Mouse (Mus musculus) activated CD4-positive, CD25-positive, alpha-beta regulatory T cell, adult 4 months (primary cell): ENCODE measurements around the gene Fndc4. TPM values are rescaled to one million over a fixed set of nuclear protein-coding genes. Genes with fewer than 3 reads are reported as not detected.
A peak's percentile ranks its signal among the peaks of the same experiment; 100 is the strongest.

Source experiments
- ATAC-seq: one replicate; pipeline ENCODE4 v1.8.0; 2017
- polyA plus RNA-seq, 2 experiments: library from polyadenylated mRNA; unstranded; fragments of 100-300 nt; shearing (Covaris generic); gene quantifications; one replicate each; pipeline ENCODE4 v1.2.1; 2017

The Fndc4 gene
- polyA plus RNA-seq, 2 experiments from 2014 or later = not detected

DNA sequence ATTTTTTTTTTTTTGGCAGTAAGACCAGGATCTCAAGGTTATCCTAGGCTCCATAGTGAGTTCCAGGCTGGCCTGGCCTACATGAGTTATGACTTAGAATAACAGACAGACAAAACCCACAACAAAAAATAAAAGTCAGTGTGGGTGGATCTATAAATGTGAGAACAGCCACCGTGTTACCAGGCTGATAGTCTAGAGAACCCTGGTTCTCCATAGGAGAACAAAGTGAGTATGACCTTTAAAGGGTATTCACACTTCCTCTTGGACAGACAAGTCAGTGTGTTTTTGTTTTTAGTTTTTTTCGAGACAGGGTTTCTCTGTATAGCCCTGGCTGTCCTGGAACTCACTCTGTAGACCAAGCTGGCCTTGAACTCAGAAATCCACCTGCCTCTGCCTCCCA, 39.9 kb downstream of the Fndc4 start:
- no peak for ATAC-seq

DNA sequence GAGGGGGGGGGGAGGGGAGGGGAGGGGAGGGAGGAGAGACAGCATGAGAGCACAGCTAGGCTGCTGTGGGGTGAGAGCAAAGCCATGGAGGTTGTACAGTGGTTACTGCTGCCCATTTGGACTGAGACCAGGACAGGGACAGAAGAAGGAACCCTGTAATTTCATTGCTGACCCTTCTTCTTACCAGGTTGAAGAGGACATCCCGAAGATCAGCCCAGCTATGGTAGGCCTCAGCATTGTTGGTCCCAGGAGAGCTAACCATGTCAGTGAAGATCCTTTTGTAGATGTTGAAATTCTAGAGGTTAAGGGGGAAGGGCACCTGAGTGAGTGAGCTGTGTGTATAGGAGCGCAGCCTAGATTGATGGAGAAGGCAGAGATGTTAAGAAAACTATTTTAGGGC, 40.5 kb downstream of the Fndc4 start:
- no peak for ATAC-seq

DNA sequence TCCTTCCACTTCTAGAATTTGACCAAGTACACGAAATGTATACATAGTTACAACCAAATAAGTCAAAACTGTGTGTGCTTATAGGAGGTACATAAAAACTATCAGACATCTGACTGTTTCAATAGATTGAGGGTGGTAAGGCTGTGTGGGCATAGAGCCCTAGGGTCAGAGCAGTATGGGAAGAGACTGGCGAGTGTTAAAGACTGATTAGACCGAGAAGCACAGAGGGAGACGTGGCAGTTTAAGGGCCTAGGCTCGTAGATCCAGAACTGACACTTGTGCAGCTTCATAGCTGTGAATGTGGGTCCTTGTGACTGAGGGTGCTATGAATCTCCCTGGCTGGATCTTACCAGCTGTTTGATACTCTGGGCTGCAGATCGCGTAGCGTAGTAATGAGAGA, 41.0 kb downstream of the Fndc4 start:
- ATAC-seq = no peak

DNA sequence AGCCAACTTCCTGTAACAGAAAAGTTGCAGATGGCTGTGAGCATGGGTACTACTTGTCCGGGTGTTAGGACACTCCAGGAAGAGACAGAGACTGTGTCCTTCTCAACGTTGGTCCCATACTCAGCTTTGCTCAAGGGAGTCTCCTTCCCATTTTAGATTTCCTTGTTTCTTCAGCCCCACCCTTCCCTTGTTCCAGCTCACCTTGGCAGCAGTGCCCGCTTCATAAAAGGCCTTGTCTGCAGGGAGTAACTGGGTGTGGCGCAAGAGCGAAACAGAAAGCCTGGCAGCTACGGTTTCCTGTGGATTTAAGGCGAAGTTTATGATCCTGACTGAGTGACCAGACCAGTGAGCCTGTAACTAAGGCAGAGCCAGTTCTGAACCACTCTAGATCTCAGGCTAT, 41.4 kb downstream of the Fndc4 start:
- no peak for ATAC-seq

DNA sequence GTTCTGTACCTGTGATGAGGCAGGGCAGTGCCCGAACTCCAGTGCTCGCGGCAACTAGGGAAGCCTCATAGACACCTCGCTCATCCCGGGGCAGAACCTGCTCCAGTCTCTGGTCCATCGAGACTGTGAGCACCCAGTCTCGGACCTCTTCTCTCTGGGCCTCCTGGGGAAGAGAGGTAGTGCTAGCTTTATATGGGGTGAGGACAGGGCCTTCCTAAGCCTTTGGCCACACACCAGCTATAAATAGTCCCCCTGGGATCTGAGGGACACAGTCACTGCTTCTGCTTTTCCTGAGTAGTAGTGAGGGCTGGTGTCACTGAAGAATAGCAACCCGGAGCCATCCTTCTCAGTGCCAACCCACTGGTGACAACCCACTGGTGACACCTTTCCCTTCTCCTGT, 42.1 kb downstream of the Fndc4 start:
- ATAC-seq = no peak

DNA sequence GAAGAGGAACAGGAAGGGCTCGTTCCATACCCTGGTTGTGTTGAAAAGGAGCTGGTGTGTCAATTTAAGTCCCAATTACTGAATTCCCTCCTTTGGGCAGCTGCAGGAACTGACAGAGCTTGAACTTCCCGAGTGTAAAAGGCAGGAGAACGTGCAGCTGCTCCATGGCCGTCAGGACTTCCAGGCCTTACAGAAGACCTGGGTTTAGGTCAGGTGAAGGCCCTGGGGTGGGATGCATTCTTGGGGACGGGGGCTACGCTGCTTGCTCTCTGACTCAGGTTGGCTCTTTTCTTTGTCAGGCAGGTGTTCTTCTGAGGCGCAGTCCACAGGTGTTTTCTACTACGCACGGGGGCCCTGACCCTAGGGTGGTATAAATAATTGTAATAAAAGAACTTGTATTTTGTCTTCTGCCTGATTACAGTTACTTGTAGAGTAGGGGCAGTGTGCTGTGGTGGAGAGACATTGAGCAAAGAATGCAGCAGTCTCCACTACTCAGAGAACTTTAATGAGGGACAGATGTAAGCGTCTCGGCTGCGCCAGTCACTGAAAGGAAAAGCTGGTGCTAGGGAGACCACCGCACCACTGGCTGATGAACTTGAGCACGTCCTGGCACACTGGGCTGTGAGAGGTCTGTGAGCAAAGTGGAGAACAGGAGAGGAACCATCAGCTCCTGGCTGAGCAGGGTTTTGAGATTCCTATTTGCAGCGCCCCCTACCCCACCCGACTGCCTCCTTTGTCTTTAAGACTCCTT, 42.9 kb downstream of the Fndc4 start:
- ATAC-seq = no peak

DNA sequence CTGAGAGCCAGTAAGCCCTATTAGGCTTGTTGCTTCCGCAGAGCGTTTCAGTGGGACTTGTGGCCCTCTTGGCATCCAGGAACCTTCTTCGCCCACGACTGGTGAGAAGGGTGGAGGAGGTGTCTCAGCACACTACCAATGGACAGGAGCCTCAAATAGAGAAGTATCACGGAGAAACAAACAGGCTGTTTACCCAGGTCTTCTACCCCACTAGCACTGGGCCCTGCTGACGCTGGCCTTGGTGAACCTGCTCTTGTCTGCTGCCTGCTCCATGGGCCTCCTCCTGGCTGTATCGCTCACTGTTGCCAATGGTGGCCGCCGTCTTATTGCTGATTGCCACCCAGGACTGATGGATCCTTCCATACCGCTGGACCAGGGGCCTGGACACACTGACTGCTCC, 43.7 kb downstream of the Fndc4 start:
- no peak for ATAC-seq

DNA sequence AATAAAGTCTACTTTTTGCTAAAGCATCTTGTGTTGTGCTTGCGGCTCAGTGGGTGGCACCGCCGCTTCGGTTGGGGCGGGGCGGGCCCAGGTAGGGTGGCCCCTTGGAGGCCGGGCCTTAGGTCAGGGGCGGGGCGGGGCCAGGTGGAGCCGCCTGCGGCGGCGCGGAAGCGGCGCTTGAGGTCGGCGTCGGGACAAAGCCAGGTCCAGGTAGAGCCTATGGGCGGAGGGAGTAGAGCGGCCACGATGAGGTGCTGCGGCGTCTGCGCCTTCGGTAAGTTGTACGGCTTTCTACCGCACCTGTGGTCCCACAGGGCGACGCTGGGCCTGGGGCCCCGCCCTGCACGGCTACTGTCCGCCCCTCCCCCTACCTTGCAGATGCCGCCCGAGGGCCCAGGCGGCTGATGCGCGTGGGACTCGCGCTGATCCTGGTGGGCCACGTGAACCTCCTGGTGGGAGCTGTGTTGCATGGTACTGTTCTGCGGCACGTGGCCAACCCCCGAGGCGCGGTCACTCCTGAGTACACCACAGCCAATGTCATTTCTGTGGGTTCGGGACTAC, 44.3 kb downstream of the Fndc4 start, which contains the start of gene Krtcap3:
TSS of gene Krtcap3 (plus strand) at position 151 of the 561 bp plus-strand sequence.
- ATAC-seq = peak; percentile 41

DNA sequence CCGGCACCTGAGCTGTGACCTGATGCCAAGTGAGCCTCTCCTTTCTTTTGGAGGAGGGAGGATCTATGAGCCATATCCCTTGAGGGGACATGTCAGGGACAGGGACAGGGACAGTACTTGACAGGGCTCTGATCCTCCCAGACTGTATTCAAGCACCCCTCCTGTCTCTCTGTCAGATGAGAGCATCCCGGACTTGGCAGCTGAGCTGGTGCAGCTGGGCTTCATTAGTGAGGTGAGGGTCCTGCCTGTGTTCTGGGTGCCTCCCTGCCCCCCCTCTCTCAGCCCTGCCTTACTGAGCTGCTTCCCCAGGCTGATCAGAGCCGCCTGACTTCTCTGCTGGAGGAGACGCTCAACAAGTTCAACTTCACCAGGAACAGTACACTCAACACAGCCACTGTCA, 45.2 kb downstream of the Fndc4 start:
- ATAC-seq = no peak

Other genes starting within 250 kb of the Fndc4 start
- 10 to 100 TPM; 80.2 to 81.8 TPM for gene Atraid, start 247.8 kb downstream of the Fndc4 start, polyA plus RNA-seq
- gene Slc5a6, start 247.2 kb downstream of the Fndc4 start, polyA plus RNA-seq = 1 to 10 TPM; 2.7 to 3.2 TPM
- 1 to 10 TPM; 5.7 to 9.7 TPM for gene Cad, start 241.3 kb downstream of the Fndc4 start, polyA plus RNA-seq
- gene Dnajc5g, start 189.8 kb downstream of the Fndc4 start, polyA plus RNA-seq = under 1 TPM in 1 of 2 experiments, not detected in 1; 0.28 TPM
- gene Slc30a3, start 187.8 kb downstream of the Fndc4 start, polyA plus RNA-seq = not detected
- not detected for gene Trim54, start 179.4 kb downstream of the Fndc4 start, polyA plus RNA-seq
- not detected for gene Ucn, start 157.3 kb downstream of the Fndc4 start, polyA plus RNA-seq
- gene Mpv17, start 141.8 kb downstream of the Fndc4 start, polyA plus RNA-seq = 10 to 100 TPM; 44.0 to 44.5 TPM
- gene Gm29609, start 116.2 kb downstream of the Fndc4 start, polyA plus RNA-seq = 1 to 10 TPM; 1.6 to 2.3 TPM
- 10 to 100 TPM; 64.6 to 66.3 TPM for gene Gtf3c2, start 115.9 kb downstream of the Fndc4 start, polyA plus RNA-seq
- gene Snx17, start 102.9 kb downstream of the Fndc4 start, polyA plus RNA-seq = 100 to 1,000 TPM in 1 of 2 experiments, 10 to 100 TPM in 1; 99.1 to 123 TPM
- gene Eif2b4, start 102.7 kb downstream of the Fndc4 start, polyA plus RNA-seq = 10 to 100 TPM; 37.6 to 41.9 TPM
- 1 to 10 TPM; 2.4 to 4.4 TPM for gene Zfp513, start 93.8 kb downstream of the Fndc4 start, polyA plus RNA-seq
- gene Ppm1g, start 75.4 kb downstream of the Fndc4 start, polyA plus RNA-seq = 10 to 100 TPM; 57.8 to 69.6 TPM
- gene Nrbp1, start 55.2 kb downstream of the Fndc4 start, polyA plus RNA-seq = 10 to 100 TPM; 90.1 to 91.2 TPM
- not detected for gene Gm9970, start 54.8 kb downstream of the Fndc4 start, polyA plus RNA-seq
- 10 to 100 TPM; 26.6 to 35.5 TPM for gene Krtcap3, start 44.4 kb downstream of the Fndc4 start, polyA plus RNA-seq
- 1 to 10 TPM; 2.6 to 7.2 TPM for gene Ift172, start 5.0 kb downstream of the Fndc4 start, polyA plus RNA-seq
- not detected for gene Gckr, start 1.4 kb upstream of the Fndc4 start, polyA plus RNA-seq
- 10 to 100 TPM; 25.5 to 33.0 TPM for gene Zfp512, start 156.4 kb upstream of the Fndc4 start, polyA plus RNA-seq
- under 1 TPM in 1 of 2 experiments, not detected in 1; 0.26 TPM for gene 4930548H24Rik, start 189.7 kb upstream of the Fndc4 start, polyA plus RNA-seq
- gene Gpn1, start 198.7 kb upstream of the Fndc4 start, polyA plus RNA-seq = 10 to 100 TPM; 38.6 to 47.4 TPM
- 10 to 100 TPM; 25.9 to 26.9 TPM for gene Slc4a1ap, start 230.9 kb upstream of the Fndc4 start, polyA plus RNA-seq
- 10 to 100 TPM; 20.1 to 23.5 TPM for gene Supt7l, start 231.7 kb upstream of the Fndc4 start, polyA plus RNA-seq